Mouse (Mus musculus) hindbrain, embryonic 16.5 days (tissue): ENCODE data around the gene Pla2g1b. TPM values are rescaled to one million over a fixed set of nuclear protein-coding genes. Genes with fewer than 3 reads are reported as not detected.

ENCODE experiments used
- ATAC-seq: fragments of 200-750 bp; cut with Nextera tagmentation; 2 replicates; pipeline ENCODE4 v1.8.0; 2017; ENCODE audit warnings: moderate TSS enrichment, moderate library complexity
- H3K27ac ChIP-seq: fragments of 300-500 bp; sonication (generic); 2 replicates; pipeline ENCODE4 v1.5.1; 2014; ENCODE audit warnings: low read depth, mild to moderate bottlenecking, control low read depth, low read length, moderate library complexity
- H3K27me3 ChIP-seq: fragments of 300-500 bp; sonication (generic); replicated peaks from 2 replicates; pipeline ENCODE4 v1.6.1; 2014; ENCODE audit warnings: low read length; ENCODE audit not compliant: control insufficient read depth, insufficient read depth
- H3K36me3 ChIP-seq: fragments of 300-500 bp; sonication (generic); 2 replicates; pipeline ENCODE4 v1.6.1; 2014; ENCODE audit warnings: mild to moderate bottlenecking, low read length, moderate library complexity, mixed read lengths; ENCODE audit not compliant: control insufficient read depth, insufficient read depth
- H3K4me1 ChIP-seq: fragments of 300-500 bp; sonication (generic); 2 replicates; pipeline ENCODE4 v1.6.1; 2014; ENCODE audit warnings: low read depth, low read length; ENCODE audit not compliant: control insufficient read depth, insufficient read depth
- H3K4me2 ChIP-seq: fragments of 300-500 bp; sonication (generic); 2 replicates; pipeline ENCODE4 v1.6.1; 2014; ENCODE audit warnings: mild to moderate bottlenecking, low read length, control low read depth, moderate library complexity
- H3K4me3 ChIP-seq: fragments of 300-500 bp; sonication (generic); 2 replicates; pipeline ENCODE4 v1.5.1; 2014; ENCODE audit warnings: mild to moderate bottlenecking, low read length, control low read depth, moderate library complexity
- H3K9ac ChIP-seq: fragments of 300-500 bp; sonication (generic); 2 replicates; pipeline ENCODE4 v1.6.1; 2014; ENCODE audit warnings: low read depth, mild to moderate bottlenecking, control low read depth, low read length, moderate library complexity
- H3K9me3 ChIP-seq: fragments of 300-500 bp; sonication (generic); 2 replicates; pipeline ENCODE4 v1.6.1; 2014; ENCODE audit warnings: mild to moderate bottlenecking, low read length, moderate library complexity; ENCODE audit not compliant: control insufficient read depth
- WGBS: fragments of 180-500 bp; shearing (Covaris S2); extraction: QIAGEN DNeasy Blood & Tissue Kit; methylation state at CpG from one replicate; pipeline ENCODE4 v1.1.7; 2014; 5-methylcytosine and 5-hydroxymethylcytosine counted together
- polyA plus RNA-seq: library from polyadenylated mRNA; unstranded; fragments of >200 nt; fragmentation: Nextera tagmentation; extraction: Ambion mirVana; gene quantifications from 2 replicates; pipeline ENCODE4 v1.2.1, GENCODE M21; 2015

Gene Pla2g1b
- polyA plus RNA-seq, 1 experiment from 2014 or later: not detected

DNA sequence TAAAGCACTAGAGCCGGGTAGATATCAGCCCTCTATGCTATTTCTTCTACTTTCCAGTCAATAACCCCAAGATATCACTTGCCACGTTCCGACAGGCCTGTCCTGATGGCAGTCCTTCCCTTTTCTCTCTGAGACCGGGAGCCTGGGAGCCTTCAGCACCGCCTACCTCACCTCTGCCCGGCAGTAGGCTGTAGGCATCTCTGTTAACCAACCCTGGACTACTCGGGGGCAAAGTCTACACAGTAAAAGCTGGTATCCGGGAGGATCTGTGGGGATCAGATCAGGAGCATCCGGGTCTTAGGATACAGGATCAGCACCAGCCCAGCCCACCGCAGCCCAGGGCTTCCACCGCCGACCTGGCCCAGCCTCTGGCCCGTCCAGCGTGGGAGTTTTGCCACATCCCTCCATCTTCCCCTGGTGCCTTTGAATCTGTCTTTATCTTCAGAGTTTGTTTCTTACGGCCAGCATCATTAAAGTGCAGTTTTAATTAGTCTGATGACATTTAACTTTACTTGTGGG lies 57.0 kb downstream of the Pla2g1b start:
- H3K27me3 ChIP-seq: no peaks in the 10 kb centered on the region
- 79% methylated on average over 15 of the region's 15 CpGs for WGBS
- ATAC-seq: no peak
- no peak overlapping the region for H3K4me2 ChIP-seq
- no peak overlapping the region for H3K9ac ChIP-seq
- no peak overlapping the region for H3K4me3 ChIP-seq
- H3K9me3 ChIP-seq: no peaks in the 10 kb centered on the region
- H3K27ac ChIP-seq: no peak overlapping the region
- H3K36me3 ChIP-seq: no peaks in the 10 kb centered on the region
- H3K4me1 ChIP-seq: peaks cover 7% of the 10 kb centered on the region

- WGBS: 10% methylated on average over 15 of the region's 15 CpGs
- Histone ChIP-seq H3K36me3 (no peaks in the 10 kb centered on the region), H3K9me3 (no peaks in the 10 kb centered on the region), H3K4me2 (no peak overlapping the region), H3K27ac (no peak overlapping the region; the same call in 1 of the 2 replicates), H3K4me3 (no peak overlapping the region), H3K27me3 (no peaks in the 10 kb centered on the region), H3K9ac (no peak overlapping the region), H3K4me1 (peaks cover 7% of the 10 kb centered on the region)
- ATAC-seq: no peak
These were observed 57.9 kb downstream of the Pla2g1b start for GRCm38 (mm10) chr5:115523971-115524370.

Other genes starting within 250 kb of the Pla2g1b start
- gene Pop5, start 230.4 kb upstream of the Pla2g1b start, polyA plus RNA-seq: 106 and 107 TPM in 2 replicates
- 146 and 180 TPM in 2 replicates for gene Rnf10, start 193.4 kb upstream of the Pla2g1b start, polyA plus RNA-seq
- gene Coq5, start 186.6 kb upstream of the Pla2g1b start, polyA plus RNA-seq: 61.4 and 62.9 TPM in 2 replicates
- 1,172 and 1,268 TPM in 2 replicates for gene Dynll1, start 165.3 kb upstream of the Pla2g1b start, polyA plus RNA-seq
- gene Srsf9, start 139.1 kb upstream of the Pla2g1b start, polyA plus RNA-seq: 105 and 128 TPM in 2 replicates
- gene Gatc, start 125.1 kb upstream of the Pla2g1b start, polyA plus RNA-seq: 32.3 and 45.5 TPM in 2 replicates
- 51.3 and 52.8 TPM in 2 replicates for gene Triap1, start 125.0 kb upstream of the Pla2g1b start, polyA plus RNA-seq
- 1,192 and 1,343 TPM in 2 replicates for gene Cox6a1, start 117.3 kb upstream of the Pla2g1b start, polyA plus RNA-seq
- 23.0 and 44.5 TPM in 2 replicates for gene Msi1, start 36.7 kb upstream of the Pla2g1b start, polyA plus RNA-seq
- gene Sirt4, start 18.5 kb downstream of the Pla2g1b start, polyA plus RNA-seq: 24.8 and 26.8 TPM in 2 replicates
- 19.1 and 23.9 TPM in 2 replicates for gene Pxn, start 40.4 kb downstream of the Pla2g1b start, polyA plus RNA-seq
- gene Rplp0, start 93.2 kb downstream of the Pla2g1b start, polyA plus RNA-seq: 814 and 834 TPM in 2 replicates
- 32.2 and 39.3 TPM in 2 replicates for gene Gcn1l1, start 99.0 kb downstream of the Pla2g1b start, polyA plus RNA-seq
- 8.3 and 14.6 TPM in 2 replicates for gene Rab35, start 165.6 kb downstream of the Pla2g1b start, polyA plus RNA-seq